Mouse (Mus musculus) retina, embryonic 14.5 days (tissue): ENCODE results near the gene Rac1.

Experiments used
- DNase-seq: peaks from one replicate; pipeline ENCODE4 v3.0.0-alpha.2; 2015; ENCODE audit warnings: low spot score

The Rac1 gene

GRCm38 (mm10) chr5:143491736-143492135, 36.1 kb downstream of the Rac1 start:
- DNase-seq: no peak

DNA sequence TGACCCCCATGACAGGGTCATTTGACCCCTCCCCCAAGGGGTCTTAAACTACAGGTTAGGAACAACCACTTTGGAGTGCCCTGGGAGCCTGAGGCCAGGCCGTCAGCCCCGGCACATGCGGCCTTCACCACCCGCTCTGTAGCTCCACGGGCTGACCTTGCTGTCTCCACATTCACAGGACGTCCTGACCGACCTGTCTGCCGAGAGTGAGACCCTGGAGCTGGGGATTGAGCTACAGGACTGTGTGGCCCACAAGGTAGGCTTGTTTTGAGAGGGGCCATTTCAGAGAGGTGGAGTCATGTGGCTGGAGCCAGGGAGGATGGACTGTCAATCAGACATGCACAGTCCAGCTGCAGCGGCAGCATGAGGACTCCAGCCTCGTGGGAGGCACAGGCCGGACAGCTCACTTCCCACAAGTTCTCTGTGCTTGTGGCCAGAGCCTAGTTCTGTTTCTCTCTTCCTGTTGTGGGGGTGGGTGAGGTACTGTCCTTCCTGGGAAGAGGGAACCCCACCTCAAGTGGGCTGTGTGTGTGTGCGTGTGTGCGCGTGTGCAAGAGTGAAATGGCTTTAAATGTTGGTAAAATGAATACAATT, 38.0 kb downstream of the Rac1 start:
- DNase-seq: no peak

GRCm38 (mm10) chr5:143487998-143488397, 39.8 kb downstream of the Rac1 start:
- no peak for DNase-seq

- DNase-seq: no peak
Measured at GRCm38 (mm10) chr5:143487193-143487592, 40.6 kb downstream of the Rac1 start.

- DNase-seq: no peak
Measured at GRCm38 (mm10) chr5:143484955-143485354, 42.9 kb downstream of the Rac1 start.

GRCm38 (mm10) chr5:143477901-143478300, 49.9 kb downstream of the Rac1 start:
- no peak for DNase-seq

GRCm38 (mm10) chr5:143476013-143476412, 51.8 kb downstream of the Rac1 start:
- no peak for DNase-seq

- DNase-seq: no peak
Measured at GRCm38 (mm10) chr5:143475153-143475844, 52.5 kb downstream of the Rac1 start.

DNA sequence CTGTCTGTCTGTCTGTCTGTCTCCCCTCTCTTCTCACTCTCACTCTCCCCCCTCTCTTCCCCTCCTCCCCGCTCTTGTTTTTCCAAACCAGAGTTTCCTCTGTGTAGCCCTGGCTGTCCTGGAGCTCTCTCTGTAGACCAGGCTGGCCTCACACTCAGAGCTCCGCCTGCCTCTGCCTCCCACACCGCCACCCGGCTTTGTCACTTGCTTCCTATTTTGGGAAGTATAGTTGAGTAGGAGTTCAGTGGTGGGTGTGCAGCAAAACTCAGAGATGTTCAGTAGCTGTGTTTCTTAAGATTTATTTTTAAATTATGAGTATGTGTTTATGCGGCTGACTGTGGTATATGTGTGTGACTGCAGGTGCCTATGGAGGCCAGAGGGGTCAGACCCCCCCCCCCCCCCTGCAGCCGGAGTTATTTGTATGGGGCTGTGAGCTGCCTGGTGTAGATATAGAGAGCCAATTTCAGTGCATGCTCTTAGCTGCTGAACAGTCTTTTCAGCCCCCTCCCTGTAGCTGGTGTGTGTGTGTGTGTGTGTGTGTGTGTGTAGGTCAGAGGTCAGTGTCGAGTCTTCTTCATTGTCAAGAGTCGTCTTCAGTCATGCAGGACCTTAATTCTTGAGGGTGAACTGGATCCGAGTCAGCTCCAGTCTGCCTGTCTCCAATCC, 55.8 kb downstream of the Rac1 start:
- DNase-seq: no peak

DNA sequence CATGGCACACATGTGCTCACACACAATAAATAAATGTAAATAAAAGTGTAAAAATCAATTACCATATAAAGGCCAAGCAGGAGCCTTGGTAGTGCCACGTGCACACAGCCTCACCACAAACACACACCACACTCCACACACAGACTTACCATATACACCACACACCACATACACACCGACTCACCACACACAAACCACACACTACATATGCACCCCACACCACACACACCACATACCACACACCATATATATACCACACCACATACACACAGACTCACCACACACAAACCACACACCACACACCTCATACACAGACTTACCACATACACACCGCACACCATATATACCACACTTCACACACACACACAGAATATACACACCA, 56.7 kb downstream of the Rac1 start:
- no peak for DNase-seq

GRCm38 (mm10) chr5:143470421-143471164, 57.2 kb downstream of the Rac1 start:
- DNase-seq: no peak

DNA sequence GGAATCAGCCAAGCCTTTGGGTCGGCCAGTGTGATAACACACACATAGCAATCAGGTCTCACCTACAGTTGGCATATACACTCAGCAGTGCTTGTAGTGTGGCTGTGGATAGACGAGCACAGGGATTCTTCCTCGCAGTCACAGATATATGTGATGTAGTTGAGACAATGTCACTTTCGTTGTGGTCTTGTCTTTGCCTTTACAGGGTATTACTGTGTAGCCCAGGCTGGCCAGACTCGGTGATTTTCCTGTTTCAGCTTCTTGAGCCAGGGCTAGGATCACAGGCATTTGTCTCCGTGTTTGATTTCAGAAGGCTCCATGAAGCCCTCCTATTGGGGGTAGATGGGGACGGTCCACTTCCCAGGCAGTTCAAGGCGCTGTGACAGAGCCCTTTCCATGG, 58.2 kb downstream of the Rac1 start:
- no peak for DNase-seq

DNA sequence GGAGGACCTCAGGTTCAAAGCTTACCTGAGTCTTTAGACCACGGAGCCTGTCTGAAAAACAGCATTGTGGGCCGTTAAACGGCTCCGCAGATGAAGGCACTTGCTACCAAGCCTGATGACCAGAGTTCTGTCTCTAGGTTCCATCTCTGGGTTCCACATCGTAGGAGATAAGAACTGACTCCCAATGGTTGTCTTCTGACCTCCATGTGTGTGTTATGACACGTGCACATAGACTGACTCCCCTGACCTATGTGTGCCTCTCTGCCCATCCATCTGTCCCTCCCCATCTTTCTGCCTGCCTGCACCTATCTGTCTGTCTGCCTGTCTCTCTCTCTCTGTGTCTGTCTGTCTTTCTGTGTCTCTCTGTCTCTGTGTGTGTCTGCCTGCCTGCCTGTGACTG, 59.9 kb downstream of the Rac1 start:
- DNase-seq: no peak

DNA sequence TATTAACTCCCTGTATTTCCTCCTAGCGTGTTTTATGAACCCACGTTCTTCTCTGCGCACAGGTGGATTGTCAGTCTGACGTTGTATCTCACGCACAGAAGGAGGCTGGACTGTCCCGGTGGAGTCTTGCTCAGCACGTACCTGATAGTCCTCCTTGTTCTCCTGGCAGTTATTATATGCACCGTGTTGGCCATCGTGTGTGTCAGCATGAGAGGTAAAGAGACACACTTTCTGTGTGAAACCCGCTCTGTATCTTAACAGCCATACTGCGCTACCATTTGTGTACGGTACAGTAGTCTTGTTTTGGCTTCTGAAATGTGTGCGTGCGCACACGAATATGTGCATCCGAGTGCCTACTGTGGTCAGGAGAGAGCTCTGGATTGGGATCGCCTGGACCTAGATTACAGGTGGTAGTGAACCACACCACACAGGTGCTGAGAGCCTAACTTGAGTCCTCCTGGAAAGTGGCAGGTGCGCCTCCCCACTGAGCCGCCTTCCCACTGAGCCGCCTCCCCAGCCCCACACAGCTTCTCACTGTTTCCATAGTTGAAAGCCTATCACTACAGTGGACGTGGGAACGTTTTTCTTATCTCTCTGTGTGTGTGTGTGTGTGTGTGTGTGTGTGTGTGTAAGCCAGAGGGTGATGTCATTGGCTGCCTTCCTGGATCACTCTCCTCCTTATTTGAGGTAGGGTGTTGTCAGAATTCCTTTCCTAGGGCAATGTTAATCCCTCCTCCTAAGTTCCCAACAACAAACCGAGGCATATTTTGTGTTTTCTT, 60.8 kb downstream of the Rac1 start:
- DNase-seq: no peak

DNA sequence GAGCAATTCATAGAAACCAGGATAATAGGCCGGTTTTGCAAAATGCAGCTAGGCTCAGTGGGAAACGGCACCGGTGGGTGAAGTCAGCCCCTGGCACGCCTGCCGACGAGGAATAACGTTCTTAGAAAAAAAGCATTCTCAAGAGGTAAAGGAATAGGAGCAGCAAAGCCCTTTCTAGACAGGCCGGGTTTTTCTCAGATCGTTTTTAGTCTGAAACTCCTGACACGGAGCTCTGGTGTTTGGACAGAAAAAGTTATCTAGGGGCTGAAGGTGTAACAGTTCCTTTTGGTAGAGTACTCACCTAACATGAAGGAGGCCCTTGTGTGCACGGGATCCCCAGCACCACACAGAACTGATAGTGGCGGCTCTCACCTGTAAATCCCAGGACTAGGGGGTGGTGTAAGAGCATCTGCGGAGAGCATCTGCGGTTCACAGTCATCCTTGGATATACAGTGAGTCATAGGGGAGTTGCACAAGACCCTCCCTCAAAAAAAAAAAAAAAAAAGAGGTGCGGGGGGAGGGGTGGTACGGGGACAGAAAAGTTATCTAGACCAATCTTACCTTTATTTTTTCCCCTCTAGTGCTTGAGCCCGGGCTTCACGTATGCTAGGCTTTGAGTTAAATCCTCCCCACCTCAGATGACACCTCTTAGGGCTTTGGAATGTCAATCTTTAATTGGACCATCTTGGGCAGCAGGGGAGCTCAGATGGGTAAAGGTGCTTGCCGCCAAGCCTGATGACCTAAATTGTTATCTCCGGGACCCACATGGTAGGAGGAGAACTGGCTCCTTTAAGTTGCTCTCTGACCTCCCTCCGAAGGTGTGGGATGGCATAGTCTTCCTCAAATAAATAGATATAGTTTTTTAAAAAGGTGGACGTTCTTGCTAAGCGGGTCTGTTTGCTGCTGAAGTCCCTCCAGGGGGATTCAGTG, 62.4 kb downstream of the Rac1 start:
- peak; percentile 3 for DNase-seq

- DNase-seq: no peak
Measured at GRCm38 (mm10) chr5:143464757-143465118, 63.1 kb downstream of the Rac1 start.

- peak; percentile 93 for DNase-seq
Measured at GRCm38 (mm10) chr5:143464100-143464756, 63.6 kb downstream of the Rac1 start, which contains the start of gene Daglb. Daglb (plus strand) TSS chr5:143464584.

GRCm38 (mm10) chr5:143463671-143464070, 64.2 kb downstream of the Rac1 start:
- no peak for DNase-seq
